Comparison of ENCODE assay signal across 8 mouse cellular contexts in the genomic region with DNA sequence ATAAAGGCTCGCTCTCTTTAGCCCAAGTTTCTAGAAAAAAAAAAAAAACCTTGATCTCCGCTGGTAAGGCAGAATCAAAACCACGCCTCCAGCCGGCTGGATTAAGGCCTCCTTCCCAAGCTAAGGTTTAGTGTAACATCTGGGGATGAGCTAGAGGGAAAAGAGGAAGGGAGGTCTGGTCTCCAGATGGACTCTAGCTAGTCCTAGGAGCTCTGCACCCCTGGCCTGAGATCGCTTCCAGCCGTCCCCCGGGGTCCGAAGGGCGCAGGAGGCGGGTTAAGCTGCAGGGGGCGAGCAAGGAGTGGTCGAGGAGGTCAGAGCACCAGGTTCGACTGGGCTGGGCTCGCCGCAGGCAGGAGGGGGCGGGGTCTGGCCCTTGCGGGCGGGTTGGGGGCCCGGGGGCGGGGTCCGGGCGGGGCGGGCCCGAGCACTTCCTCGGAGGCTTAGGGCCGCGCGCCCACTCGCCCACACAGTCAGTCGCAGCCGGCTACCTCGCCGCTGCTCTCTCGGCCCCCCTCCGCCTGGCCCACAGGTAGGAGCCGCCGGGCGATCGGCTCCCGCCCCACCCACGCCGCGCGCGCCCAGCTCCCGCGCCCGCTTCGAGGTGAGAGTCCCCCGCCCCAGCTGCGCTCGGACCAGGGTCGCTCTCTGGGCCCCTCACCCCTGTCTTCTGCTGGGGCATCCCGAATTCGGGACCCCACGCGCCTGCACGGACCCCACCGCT. TPM values are rescaled to one million over a fixed set of nuclear protein-coding genes. Genes with fewer than 3 reads are reported as not detected.
DNase-seq lines count a peak whose midpoint lies in the region; ATAC-seq lines count a peak whose summit lies in the region.

Gene Fhl3, plus strand, starts transcription at position 454 of the 724 bp plus-strand sequence.

- peaks cover 3% of the 10 kb centered on the region; the same call in 1 of the 2 replicates for H3K27me3 ChIP-seq in embryonic facial prominence, embryonic 11.5 days (ENCODE audit: control insufficient read depth, insufficient read depth, low read length)
- H3K27me3 ChIP-seq in heart, embryonic 13.5 days (replicated peaks), result peaks cover 10% of the 10 kb centered on the region
- H3K27me3 ChIP-seq in kidney, embryonic 16.5 days (ENCODE audit: insufficient read depth, low read length), result no peaks in the 10 kb centered on the region

- peak within 1 kb of the TSS; percentile 84 for H3K4me2 ChIP-seq in embryonic facial prominence, embryonic 11.5 days (ENCODE audit: low read depth, low read length)
- H3K4me2 ChIP-seq in heart, embryonic 13.5 days, result peak within 1 kb of the TSS; percentile 94
- peak within 1 kb of the TSS; percentile 93 for H3K4me2 ChIP-seq in kidney, embryonic 16.5 days (replicated peaks; ENCODE audit: low read depth, low read length)

- peak; percentile 79 for ATAC-seq in embryonic facial prominence, embryonic 11.5 days (replicated peaks; ENCODE audit: insufficient number of reproducible peaks, low FRiP score, low TSS enrichment, low read depth)
- ATAC-seq in heart, embryonic 13.5 days (ENCODE audit: extremely low read depth, insufficient number of reproducible peaks, low FRiP score, low TSS enrichment), result peak; percentile 72
- peak; percentile 78 for ATAC-seq in kidney, embryonic 16.5 days (ENCODE audit: low FRiP score, low TSS enrichment)
- no peak for ATAC-seq in cerebellum, adult (ENCODE audit: insufficient number of reproducible peaks, low FRiP score, low TSS enrichment)

- no peaks in the 10 kb centered on the region for H3K36me3 ChIP-seq in embryonic facial prominence, embryonic 11.5 days (replicated peaks; ENCODE audit: control insufficient read depth, insufficient read depth, low read depth, low read length)
- peaks cover under 1% of the 10 kb centered on the region; the same call in 1 of the 2 replicates for H3K36me3 ChIP-seq in heart, embryonic 13.5 days
- no peaks in the 10 kb centered on the region for H3K36me3 ChIP-seq in kidney, embryonic 16.5 days (ENCODE audit: insufficient read depth, low read length)

- H3K27ac ChIP-seq in embryonic facial prominence, embryonic 11.5 days (replicated peaks; ENCODE audit: low read depth, low read length), result peak within 1 kb of the TSS; percentile 89
- peak within 1 kb of the TSS; percentile 85 for H3K27ac ChIP-seq in heart, embryonic 13.5 days (replicated peaks)
- peak within 1 kb of the TSS; percentile 63 for H3K27ac ChIP-seq in kidney, embryonic 16.5 days (ENCODE audit: low read length)

- peak within 1 kb of the TSS; percentile 89 for H3K9ac ChIP-seq in embryonic facial prominence, embryonic 11.5 days (replicated peaks; ENCODE audit: low read length)
- H3K9ac ChIP-seq in heart, embryonic 13.5 days, result peak within 1 kb of the TSS; percentile 98
- H3K9ac ChIP-seq in kidney, embryonic 16.5 days (replicated peaks; ENCODE audit: low read length), result peak within 1 kb of the TSS; percentile 90

- 0% methylated on average over 37 of the region's 59 CpGs for WGBS in embryonic facial prominence, embryonic 11.5 days
- WGBS in heart, embryonic 13.5 days, result 1% methylated on average over 47 of the region's 59 CpGs
- WGBS in kidney, embryonic 16.5 days, result under 1% methylated on average over 51 of the region's 59 CpGs

- H3K9me3 ChIP-seq in embryonic facial prominence, embryonic 11.5 days (replicated peaks; ENCODE audit: control insufficient read depth, low read length), result no peaks in the 10 kb centered on the region
- no peaks in the 10 kb centered on the region for H3K9me3 ChIP-seq in heart, embryonic 13.5 days
- no peaks in the 10 kb centered on the region for H3K9me3 ChIP-seq in kidney, embryonic 16.5 days (ENCODE audit: low read length)

- H3K4me3 ChIP-seq in embryonic facial prominence, embryonic 11.5 days (ENCODE audit: low read depth, low read length), result peak within 1 kb of the TSS; percentile 82
- peak within 1 kb of the TSS; percentile 91 for H3K4me3 ChIP-seq in heart, embryonic 13.5 days
- H3K4me3 ChIP-seq in kidney, embryonic 16.5 days (ENCODE audit: low read length), result peak within 1 kb of the TSS; percentile 85

- H3K4me1 ChIP-seq in embryonic facial prominence, embryonic 11.5 days (ENCODE audit: control insufficient read depth, insufficient read depth, low read length), result peaks cover 26% of the 10 kb centered on the region
- H3K4me1 ChIP-seq in heart, embryonic 13.5 days, result peaks cover 53% of the 10 kb centered on the region
- H3K4me1 ChIP-seq in kidney, embryonic 16.5 days (ENCODE audit: insufficient read depth, low read length), result peaks cover 50% of the 10 kb centered on the region

- peak; percentile 53 for DNase-seq in ovary, postnatal 10 days (ENCODE audit: low spot score)
- DNase-seq in ovary, postnatal 14 days (ENCODE audit: low spot score), result no peak
- peak; percentile 90 for DNase-seq in embryonic facial prominence, embryonic 11.5 days (ENCODE audit: low spot score)
- DNase-seq in lung, postnatal 4 days, result peak; percentile 77 to 80
- DNase-seq in spleen, adult 18-20 months, result peak; percentile 69 to 73

RNA-seq across cellular contexts. Expression of gene Fhl3, which starts in this region (rescaled TPM):
- polyA plus RNA-seq in embryonic facial prominence, embryonic 11.5 days (2014; fragmentation: Nextera tagmentation; extraction: Ambion mirVana), result 9.7 and 10.7 TPM in 2 replicates
- polyA plus RNA-seq in heart, embryonic 13.5 days (2015; fragmentation: Nextera tagmentation; extraction: Ambion mirVana), result 6.7 and 7.4 TPM in 2 replicates
- polyA plus RNA-seq in kidney, embryonic 16.5 days (2015; fragmentation: Nextera tagmentation; extraction: Ambion mirVana), result 6.6 and 8.1 TPM in 2 replicates
